ENCODE assay signal across 8 mouse cellular contexts in the genomic region with DNA sequence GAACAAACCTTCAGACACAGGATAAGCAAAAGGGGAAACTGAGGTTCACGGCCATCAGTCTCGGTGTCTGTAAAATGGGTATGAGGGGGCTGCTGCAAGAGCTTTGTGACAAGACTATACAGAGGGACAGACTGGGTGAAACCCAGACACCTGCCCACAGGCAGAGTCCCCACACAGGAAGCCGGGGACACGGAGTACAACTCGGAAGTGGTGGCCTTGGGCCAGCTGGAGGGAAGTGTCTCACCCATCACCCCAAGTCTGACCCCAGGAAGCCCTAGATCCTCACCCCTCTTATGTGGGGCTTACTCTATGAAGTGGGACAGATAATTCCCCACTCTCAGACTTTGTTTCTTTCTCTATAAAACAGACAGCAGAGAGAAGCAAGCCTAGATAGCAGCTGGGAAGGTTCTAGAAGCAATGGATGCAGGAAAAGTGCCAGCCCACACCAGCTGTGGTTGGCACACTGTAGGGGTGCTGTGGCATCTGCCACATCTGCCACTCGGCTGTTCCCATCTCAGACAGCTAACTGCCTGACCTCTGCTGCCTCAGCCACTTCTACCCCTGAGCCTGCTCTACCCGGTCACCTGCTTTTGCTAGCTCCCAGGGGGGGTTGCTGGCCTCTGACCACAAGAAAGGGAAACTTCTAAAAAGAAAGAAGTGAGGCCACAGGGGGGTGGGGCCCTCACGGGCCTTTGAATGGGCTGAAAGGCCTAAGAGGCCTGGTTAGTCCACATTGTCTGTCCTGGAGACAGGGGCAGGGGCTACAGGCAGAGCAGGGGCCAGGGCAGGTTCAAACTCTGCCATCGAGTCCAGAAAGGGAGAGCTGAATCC. TPM values are rescaled to one million over a fixed set of nuclear protein-coding genes. Genes with fewer than 3 reads are reported as not detected.
DNase-seq lines count a peak whose midpoint lies in the region; ATAC-seq lines count a peak whose summit lies in the region.

No protein-coding gene starts in this region.

- H3K27me3 ChIP-seq in kidney, embryonic 14.5 days (ENCODE audit: control insufficient read depth, insufficient read depth, low read length) = no peaks in the 10 kb centered on the region; the same call in 1 of the 2 replicates
- peaks cover 25% of the 10 kb centered on the region for H3K27me3 ChIP-seq in limb, embryonic 13.5 days
- no peaks in the 10 kb centered on the region for H3K27me3 ChIP-seq in splenic B cell, adult 2 months (ENCODE audit: control insufficient read depth, insufficient read depth, low read length, poor library complexity, severe bottlenecking)

- H3K4me3 ChIP-seq in kidney, embryonic 14.5 days (ENCODE audit: low read length) = peak overlapping the region; percentile 69
- H3K4me3 ChIP-seq in limb, embryonic 13.5 days = 0 out of 2 replicates have a peak overlapping the region, but pooled peaks have one; percentile 66

- intact Hi-C loops in heart, postnatal 36 days (cut with DNase I) = no loop called here

- peak overlapping the region; percentile 85 for H3K4me2 ChIP-seq in kidney, embryonic 14.5 days (replicated peaks; ENCODE audit: low read depth, low read length)
- peak overlapping the region; percentile 90; the same call in 1 of the 2 replicates for H3K4me2 ChIP-seq in limb, embryonic 13.5 days (replicated peaks)

- no peak for DNase-seq in kidney, adult 18-20 months
- peak; percentile 77 for DNase-seq in splenic B cell, adult 2 months (ENCODE audit: low read depth, low spot score)
- DNase-seq in right cerebral cortex, adult 2 months (ENCODE audit: low spot score in 2 of 2) = no peak
- no peak for DNase-seq in c-Kit-positive CD71-positive TER-119-positive erythroid progenitor cells, embryonic 14.5 days (ENCODE audit: low spot score)
- no peak for DNase-seq in heart, postnatal 36 days

- peaks cover 63% of the 10 kb centered on the region for H3K4me1 ChIP-seq in kidney, embryonic 14.5 days (ENCODE audit: control insufficient read depth, insufficient read depth, low read length)
- H3K4me1 ChIP-seq in limb, embryonic 13.5 days = peaks cover 37% of the 10 kb centered on the region

- H3K9me3 ChIP-seq in kidney, embryonic 14.5 days (ENCODE audit: control insufficient read depth, low read length) = no peaks in the 10 kb centered on the region
- H3K9me3 ChIP-seq in limb, embryonic 13.5 days = no peaks in the 10 kb centered on the region

- no peak for ATAC-seq in kidney, embryonic 14.5 days (ENCODE audit: low FRiP score, low TSS enrichment)
- ATAC-seq in common myeloid progenitor, adult 5-6 weeks (replicated peaks; ENCODE audit: low read depth, poor library complexity, severe bottlenecking) = peak; percentile 60
- ATAC-seq in limb, embryonic 13.5 days (ENCODE audit: low FRiP score, low read depth) = no peak

- peak overlapping the region; percentile 85 for H3K9ac ChIP-seq in kidney, embryonic 14.5 days (ENCODE audit: low read depth, low read length)
- H3K9ac ChIP-seq in limb, embryonic 13.5 days = 0 out of 2 replicates have a peak overlapping the region, but pooled peaks have one; percentile 8

- H3K36me3 ChIP-seq in kidney, embryonic 14.5 days (ENCODE audit: control insufficient read depth, insufficient read depth, low read length) = no peaks in the 10 kb centered on the region
- H3K36me3 ChIP-seq in limb, embryonic 13.5 days = no peaks in the 10 kb centered on the region
- H3K36me3 ChIP-seq in splenic B cell, adult 2 months (ENCODE audit: control insufficient read depth, insufficient read depth, low read length, poor library complexity, severe bottlenecking) = no peaks in the 10 kb centered on the region

- H3K27ac ChIP-seq in kidney, embryonic 14.5 days (ENCODE audit: low read depth, low read length) = peak overlapping the region; percentile 85; the same call in 1 of the 2 replicates
- H3K27ac ChIP-seq in limb, embryonic 13.5 days = no peak overlapping the region

- 50% methylated on average over 9 of the region's 9 CpGs for WGBS in kidney, embryonic 14.5 days
- 69% methylated on average over 9 of the region's 9 CpGs for WGBS in limb, embryonic 13.5 days

RNA-seq across cellular contexts. Expression of gene Emid1, which starts 1.4 kb away (rescaled TPM):
- 141 and 178 TPM in 2 replicates for polyA plus RNA-seq in kidney, embryonic 14.5 days (2014; fragmentation: Nextera tagmentation; extraction: Ambion mirVana)
- total RNA-seq in common myeloid progenitor, adult 5-6 weeks (2017) = 11.0 and 20.0 TPM in 2 replicates
- polyA plus RNA-seq in limb, embryonic 13.5 days (2015; fragmentation: Nextera tagmentation; extraction: Ambion mirVana) = 28.9 and 29.1 TPM in 2 replicates
- 1 to 10 TPM; 2.1 to 3.8 TPM for total RNA-seq in heart, postnatal 36 days (2021)

RNA-seq across cellular contexts. Expression of gene Ewsr1, which starts 51.6 kb away (rescaled TPM):
- polyA plus RNA-seq in kidney, embryonic 14.5 days (2014; fragmentation: Nextera tagmentation; extraction: Ambion mirVana) = 506 and 517 TPM in 2 replicates
- total RNA-seq in common myeloid progenitor, adult 5-6 weeks (2017) = 525 and 659 TPM in 2 replicates
- 920 and 938 TPM in 2 replicates for polyA plus RNA-seq in limb, embryonic 13.5 days (2015; fragmentation: Nextera tagmentation; extraction: Ambion mirVana)
- 10 to 100 TPM; 85.9 to 93.8 TPM for total RNA-seq in heart, postnatal 36 days (2021)

RNA-seq across cellular contexts. Expression of gene Rhbdd3, which starts 51.9 kb away (rescaled TPM):
- 25.5 and 29.0 TPM in 2 replicates for polyA plus RNA-seq in kidney, embryonic 14.5 days (2014; fragmentation: Nextera tagmentation; extraction: Ambion mirVana)
- 17.7 and 24.4 TPM in 2 replicates for total RNA-seq in common myeloid progenitor, adult 5-6 weeks (2017)
- 25.1 and 25.9 TPM in 2 replicates for polyA plus RNA-seq in limb, embryonic 13.5 days (2015; fragmentation: Nextera tagmentation; extraction: Ambion mirVana)
- total RNA-seq in heart, postnatal 36 days (2021) = 10 to 100 TPM; 21.0 to 28.1 TPM
